Mouse (Mus musculus) adrenal gland, adult (tissue): ENCODE data around the gene Zscan25.
"Not testable (repeated sequence)": the region's sequence is repeated elsewhere in the genome, so short reads cannot be mapped to it uniquely, and the experiment has no call there.

Experiments
- DNase-seq, 2 experiments: peaks; one replicate each; pipeline ENCODE4 v3.0.0; 2022 to 2023; ENCODE audit warnings: low spot score in 1 of 2; ENCODE audit not compliant: inconsistent age in 2 of 2

The Zscan25 gene

GRCm38 (mm10) chr5:145280371-145281143 is at the start of gene Zscan25:
TSS of gene Zscan25 (plus strand) at chr5:145280500.
- DNase-seq = peak; percentile 94 to 97

DNA sequence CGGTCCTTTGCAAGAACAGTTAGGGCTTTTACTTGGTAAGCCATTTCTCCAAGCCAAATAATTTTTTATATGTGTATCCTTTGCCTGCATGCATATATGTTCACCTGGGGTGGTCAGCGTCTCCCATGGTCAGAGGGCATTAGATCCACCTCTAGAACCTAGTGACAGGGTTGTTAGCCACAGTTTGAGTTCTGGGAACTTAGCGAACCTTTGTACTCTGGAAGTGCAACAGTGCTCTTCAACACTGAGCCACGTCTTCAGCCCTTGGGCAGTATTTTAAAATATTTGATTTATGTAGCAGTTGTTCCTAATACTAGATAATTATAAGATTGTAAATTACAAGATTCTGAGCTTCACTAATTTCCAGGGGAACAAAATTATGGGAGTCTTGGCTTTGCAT is 49.7 kb upstream of the Zscan25 start:
- DNase-seq = no peak

DNA sequence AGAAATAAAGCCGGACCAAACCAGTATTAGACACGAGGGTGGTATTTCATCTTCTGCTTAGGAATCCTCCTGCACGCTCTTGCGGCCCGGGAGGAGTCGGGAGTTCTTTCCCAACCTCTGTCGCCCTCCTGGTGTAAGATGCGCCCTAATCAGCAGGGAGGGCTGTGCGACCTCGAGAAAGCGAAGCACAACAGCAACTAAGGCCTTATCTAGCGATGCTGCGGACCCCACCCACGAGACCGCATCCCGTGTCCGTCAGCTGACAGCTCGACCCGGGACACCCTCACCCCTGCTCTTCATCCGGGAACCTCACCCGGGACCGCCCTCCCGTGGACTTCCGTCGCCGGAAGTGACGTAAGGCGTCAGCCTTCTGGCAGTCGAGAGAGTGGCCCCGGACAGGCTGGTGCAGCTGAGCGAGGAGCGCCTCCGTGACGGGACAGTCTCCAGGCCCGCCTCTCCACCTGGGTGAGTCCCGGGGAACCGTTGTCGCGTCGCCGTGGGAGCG is 48.9 kb upstream of the Zscan25 start, which contains the start of gene Zfp655:
Gene Zfp655 (plus strand): TSS at position 349 of the 505 bp plus-strand sequence.
- peak; percentile 98 to 99 for DNase-seq

- DNase-seq = no peak
Observed at GRCm38 (mm10) chr5:145231893-145232411, 48.3 kb upstream of the Zscan25 start.

- peak in 1 of 2 experiments; percentile 66 for DNase-seq
Observed at GRCm38 (mm10) chr5:145234636-145235035, 45.7 kb upstream of the Zscan25 start.

GRCm38 (mm10) chr5:145249520-145249919 is 30.8 kb upstream of the Zscan25 start:
- no peak for DNase-seq

DNA sequence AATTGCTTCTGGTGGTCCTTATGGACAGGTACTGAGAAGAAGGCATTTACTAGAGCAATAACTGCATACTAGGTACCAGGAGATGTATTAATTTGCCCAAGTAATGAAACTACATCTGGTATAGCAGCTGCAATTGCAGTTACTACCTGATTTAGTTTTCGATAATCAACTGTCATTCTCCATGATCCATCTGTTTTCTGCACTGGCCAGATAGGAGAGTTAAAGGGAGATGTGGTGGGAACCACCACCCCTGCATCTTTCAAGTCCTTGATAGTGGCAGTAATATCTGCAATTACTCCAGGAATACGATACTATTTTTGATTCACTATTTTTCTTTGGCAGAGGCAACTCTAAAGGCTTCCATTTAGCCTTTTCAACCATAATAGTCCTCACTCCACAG is 6.7 kb upstream of the Zscan25 start:
- not testable (repeated sequence) for DNase-seq

- no peak for DNase-seq
Observed at GRCm38 (mm10) chr5:145279948-145280347, 352 bp upstream of the Zscan25 start.

- no peak for DNase-seq
Observed at GRCm38 (mm10) chr5:145288382-145288781, 8.1 kb downstream of the Zscan25 start.

DNA sequence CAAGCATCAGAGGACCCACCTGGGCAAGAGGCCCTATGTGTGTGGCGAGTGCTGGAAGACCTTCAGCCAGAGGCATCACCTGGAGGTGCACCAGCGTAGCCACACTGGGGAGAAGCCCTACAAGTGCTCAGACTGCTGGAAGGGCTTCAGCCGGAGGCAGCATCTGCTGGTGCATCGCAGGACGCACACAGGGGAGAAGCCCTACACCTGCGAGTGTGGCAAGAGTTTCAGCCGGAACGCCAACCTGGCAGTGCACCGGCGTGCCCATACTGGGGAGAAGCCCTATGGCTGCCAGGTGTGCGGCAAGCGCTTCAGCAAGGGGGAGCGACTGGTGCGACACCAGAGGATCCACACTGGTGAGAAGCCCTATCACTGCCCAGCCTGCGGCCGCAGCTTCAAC is 10.4 kb downstream of the Zscan25 start:
- no peak for DNase-seq

DNA sequence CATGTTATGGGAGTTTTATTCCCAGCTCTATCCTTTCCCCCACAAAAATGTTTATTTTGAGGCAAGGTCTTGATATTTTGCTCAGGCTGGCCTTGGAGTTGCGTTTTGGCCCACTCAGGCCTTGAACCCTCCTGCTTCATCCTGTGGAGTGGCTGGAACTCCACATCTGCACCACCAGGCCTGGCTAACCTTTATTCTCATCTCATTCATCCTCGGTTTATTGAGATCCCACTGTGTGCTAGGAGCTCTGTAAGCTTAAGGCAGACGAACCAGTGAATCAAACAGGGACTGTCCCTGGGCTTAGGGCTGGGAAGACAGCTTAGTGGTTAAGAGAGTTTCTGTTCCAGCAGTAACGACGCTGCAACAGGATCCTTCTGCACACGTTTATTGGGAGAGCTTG is 12.1 kb downstream of the Zscan25 start:
- DNase-seq = no peak

DNA sequence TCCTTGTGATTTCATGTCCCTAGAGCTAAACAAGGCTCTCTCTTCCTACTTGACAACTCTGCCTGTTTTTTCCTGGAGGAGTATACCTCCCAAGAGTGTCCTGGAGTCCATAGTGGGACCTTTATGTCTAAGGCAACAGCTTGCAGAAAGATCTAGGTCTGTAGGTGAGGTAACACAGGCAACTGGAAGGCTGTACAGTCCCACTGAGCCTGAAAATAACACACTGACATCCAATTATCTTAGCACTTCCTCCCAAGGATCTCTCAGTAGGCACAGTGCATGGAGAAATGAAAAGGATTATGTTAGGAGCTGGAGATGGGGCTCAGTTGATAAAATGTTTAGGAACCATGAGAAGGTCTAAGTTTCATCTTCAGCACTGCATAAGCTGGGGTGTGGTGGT is 20.2 kb downstream of the Zscan25 start:
- no peak for DNase-seq

GRCm38 (mm10) chr5:145301796-145302195 is 21.5 kb downstream of the Zscan25 start:
- DNase-seq = not testable (repeated sequence)

- DNase-seq = no peak
Observed at GRCm38 (mm10) chr5:145302424-145302823, 22.1 kb downstream of the Zscan25 start.

DNA sequence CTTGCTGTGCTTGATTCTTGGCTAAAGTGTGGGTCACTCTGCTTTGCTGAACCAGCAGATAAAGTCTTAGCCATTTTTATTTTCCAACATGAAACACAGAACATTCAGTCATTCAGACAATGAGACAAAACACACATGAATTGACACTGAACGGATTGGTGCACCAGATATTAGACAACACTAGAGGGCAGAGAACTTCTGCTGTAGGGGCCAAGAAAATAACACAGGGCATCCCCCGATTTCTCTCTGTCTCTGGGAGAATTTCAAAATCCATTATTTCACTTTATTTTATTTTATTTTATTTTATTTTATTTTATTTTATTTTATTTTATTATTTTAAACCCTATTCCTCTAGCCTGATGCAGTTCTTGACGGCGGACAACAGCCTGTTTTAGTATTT is 26.7 kb downstream of the Zscan25 start:
- DNase-seq = not testable (repeated sequence)

GRCm38 (mm10) chr5:145307811-145308210 is 27.5 kb downstream of the Zscan25 start:
- not testable (repeated sequence) for DNase-seq

GRCm38 (mm10) chr5:145313845-145314244 is 33.5 kb downstream of the Zscan25 start:
- DNase-seq = no peak

DNA sequence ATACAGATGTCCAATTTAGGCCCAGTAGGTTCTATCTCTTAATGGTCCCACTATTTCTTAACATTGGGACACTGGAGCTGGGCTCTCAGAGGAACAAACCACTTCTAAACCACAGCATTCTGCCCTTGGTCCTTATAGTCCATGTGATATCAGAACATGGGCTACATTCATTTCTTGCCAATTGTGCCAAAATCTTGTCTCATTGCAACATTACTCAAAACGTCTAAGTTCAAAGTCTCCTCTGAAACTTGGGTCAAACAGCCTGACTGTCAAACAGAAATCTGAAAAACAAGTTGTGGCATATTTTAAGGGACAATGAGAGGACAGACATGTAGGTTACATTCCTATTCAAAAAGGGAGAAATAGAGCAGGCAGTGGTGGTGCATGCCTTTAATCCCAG is 36.8 kb downstream of the Zscan25 start:
- DNase-seq = no peak

DNA sequence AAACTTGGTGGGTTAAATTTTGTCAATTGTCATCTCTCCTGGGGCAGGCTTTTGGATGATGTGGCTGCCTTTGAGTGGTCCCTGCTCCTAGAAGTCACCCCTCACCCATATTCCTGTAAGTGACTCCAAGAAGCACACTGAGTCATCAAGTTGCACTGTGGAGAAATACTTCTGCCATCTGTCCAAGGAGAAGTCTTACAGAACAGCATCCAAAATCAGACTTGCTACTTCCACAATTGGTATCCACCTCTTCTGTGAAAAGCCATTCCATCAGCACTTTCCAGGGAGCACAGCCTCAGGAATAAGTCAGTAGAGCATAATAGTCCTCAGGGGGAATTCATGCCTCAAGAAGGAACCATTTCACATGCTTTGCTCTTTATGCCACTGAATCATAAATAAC is 58.5 kb downstream of the Zscan25 start:
- DNase-seq = not testable (repeated sequence)
